16 mouse cellular contexts compared by ENCODE assay signal in the genomic region with DNA sequence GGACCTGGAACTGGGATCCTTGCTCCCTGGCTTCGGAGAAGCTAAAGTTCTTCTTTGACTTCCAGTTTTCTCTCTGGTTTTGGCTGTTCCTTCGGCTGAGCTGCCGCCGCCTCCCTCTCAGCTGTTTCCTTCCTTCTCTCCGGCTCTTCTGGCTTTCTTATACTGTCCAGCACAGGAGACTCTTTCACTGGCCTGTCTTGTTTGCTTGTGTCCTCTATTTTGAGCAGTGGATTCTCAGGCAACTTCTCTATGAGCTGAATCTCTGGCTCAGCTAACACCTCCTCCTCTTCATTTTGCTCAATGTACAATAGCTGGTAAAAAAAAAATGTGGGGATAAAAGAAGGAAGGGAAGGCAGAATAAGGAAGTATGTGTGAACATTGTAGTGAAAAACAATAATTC. TPM values are rescaled to one million over a fixed set of nuclear protein-coding genes. Genes with fewer than 3 reads are reported as not detected.
"Had no signal": no experiment of that assay in that cellular context is flagged by ENCODE, and none has a peak within 500 bp of the region (broad histone marks: within the 10 kb centered on the region; RNA-seq: fewer than 3 reads in every experiment).

No protein-coding gene starts in this region.

- DNase-seq: kidney, adult 18-20 months; kidney, adult 9 months; kidney, postnatal 14 days; kidney, postnatal 4 days; liver; lung, adult 18-20 months; lung, postnatal 10 days; lung, postnatal 36 days; retina, postnatal 1 day; spleen, adult 18-20 months; thymus, adult 18-20 months; thymus, postnatal 36 days had no signal

RNA-seq across cellular contexts. Expression of a gene that starts 7.6 kb away (rescaled TPM):
- total RNA-seq: layer of hippocampus, adult 18-20 months; layer of hippocampus, postnatal 14 days; monocyte, adult 5-6 weeks; neutrophil, adult 5-6 weeks had no signal

RNA-seq across cellular contexts. Expression of a gene that starts 27.6 kb away (rescaled TPM):
- total RNA-seq: layer of hippocampus, adult 18-20 months; monocyte, adult 5-6 weeks; neutrophil, adult 5-6 weeks had no signal

RNA-seq across cellular contexts. Expression of a gene that starts 32.6 kb away (rescaled TPM):
- total RNA-seq: monocyte, adult 5-6 weeks; neutrophil, adult 5-6 weeks had no signal

RNA-seq across cellular contexts. Expression of a gene that starts 36.6 kb away (rescaled TPM):
- total RNA-seq: layer of hippocampus, adult 18-20 months; layer of hippocampus, postnatal 14 days; neutrophil, adult 5-6 weeks had no signal
